ENCODE assay signal across 10 mouse cellular contexts in genomic region chr6:42380416-42381144, GRCm38 (mm10). TPM values are rescaled to one million over a fixed set of nuclear protein-coding genes. Genes with fewer than 3 reads are reported as not detected.
A peak's percentile ranks its signal among the peaks of the same experiment; 100 is the strongest.
DNase-seq lines count a peak whose midpoint lies in the region; ATAC-seq and TF ChIP-seq lines count a peak whose summit lies in the region.
"Had no signal": no experiment of that assay in that cellular context is flagged by ENCODE, and none has a peak within 500 bp of the region (broad histone marks: within the 10 kb centered on the region; RNA-seq: fewer than 3 reads in every experiment).

No protein-coding gene starts in this region.

- no peak for ATAC-seq in kidney, embryonic 15.5 days (replicated peaks; ENCODE audit: low FRiP score)
- no peak for ATAC-seq in G1E (ENCODE audit: extremely low read depth, insufficient number of reproducible peaks, low FRiP score, poor library complexity, severe bottlenecking)
- ATAC-seq in hindbrain, embryonic 12.5 days (ENCODE audit: low FRiP score) = peak; percentile 32; the same call in 1 of the 2 replicates

- no peak overlapping the region for H3K9ac ChIP-seq in kidney, embryonic 15.5 days
- no peak overlapping the region; the same call in 1 of the 2 replicates for H3K9ac ChIP-seq in hindbrain, embryonic 12.5 days
- H3K9ac ChIP-seq: embryonic facial prominence, embryonic 15.5 days had no signal

- no peaks in the 10 kb centered on the region for H3K9me3 ChIP-seq in kidney, embryonic 15.5 days (replicated peaks)
- no peaks in the 10 kb centered on the region for H3K9me3 ChIP-seq in G1E (replicated peaks)
- H3K9me3 ChIP-seq in hindbrain, embryonic 12.5 days (replicated peaks) = no peaks in the 10 kb centered on the region
- H3K9me3 ChIP-seq in midbrain, embryonic 10.5 days (replicated peaks) = no peaks in the 10 kb centered on the region
- H3K9me3 ChIP-seq: embryonic facial prominence, embryonic 15.5 days; megakaryocyte, embryonic 14.5 days had no signal

- no peaks in the 10 kb centered on the region for H3K36me3 ChIP-seq in kidney, embryonic 15.5 days
- no peaks in the 10 kb centered on the region for H3K36me3 ChIP-seq in G1E (replicated peaks)
- no peaks in the 10 kb centered on the region for H3K36me3 ChIP-seq in hindbrain, embryonic 12.5 days
- H3K36me3 ChIP-seq in midbrain, embryonic 10.5 days = no peaks in the 10 kb centered on the region
- H3K36me3 ChIP-seq: embryonic facial prominence, embryonic 15.5 days had no signal

- peaks cover 21% of the 10 kb centered on the region for H3K4me1 ChIP-seq in kidney, embryonic 15.5 days
- H3K4me1 ChIP-seq in G1E (ENCODE audit: insufficient read depth, low read depth, low read length) = no peaks in the 10 kb centered on the region
- no peaks in the 10 kb centered on the region for H3K4me1 ChIP-seq in hindbrain, embryonic 12.5 days
- peaks cover 24% of the 10 kb centered on the region for H3K4me1 ChIP-seq in midbrain, embryonic 10.5 days

- DNase-seq in kidney, adult 9 months = peak; percentile 64
- peak; percentile 22 for DNase-seq in G1E (ENCODE audit: low spot score)
- peak; percentile 79 for DNase-seq in embryo, embryonic 10.5 days (ENCODE audit: low spot score)
- peak; percentile 43 for DNase-seq in midbrain, embryonic 10.5 days (ENCODE audit: low spot score)
- no peak for DNase-seq in ovary, postnatal 36 days (ENCODE audit: low spot score)
- DNase-seq in ovary, adult 18-20 months (ENCODE audit: low spot score) = no peak

- WGBS in kidney, embryonic 15.5 days = 15% methylated on average over 8 of the region's 8 CpGs
- WGBS in hindbrain, embryonic 12.5 days = 2% methylated on average over 8 of the region's 8 CpGs
- 2% methylated on average over 8 of the region's 8 CpGs for WGBS in midbrain, embryonic 10.5 days

- no peak overlapping the region for H3K4me3 ChIP-seq in kidney, embryonic 15.5 days (replicated peaks)
- no peak overlapping the region for H3K4me3 ChIP-seq in G1E (ENCODE audit: low read depth, low read length)
- H3K4me3 ChIP-seq in hindbrain, embryonic 12.5 days = no peak overlapping the region
- H3K4me3 ChIP-seq in midbrain, embryonic 10.5 days = no peak overlapping the region
- H3K4me3 ChIP-seq: embryonic facial prominence, embryonic 15.5 days; megakaryocyte, embryonic 14.5 days had no signal

- H3K27me3 ChIP-seq in kidney, embryonic 15.5 days = no peaks in the 10 kb centered on the region
- peaks cover 16% of the 10 kb centered on the region for H3K27me3 ChIP-seq in G1E (ENCODE audit: insufficient read depth, low read length)
- H3K27me3 ChIP-seq in hindbrain, embryonic 12.5 days = no peaks in the 10 kb centered on the region
- peaks cover 25% of the 10 kb centered on the region for H3K27me3 ChIP-seq in midbrain, embryonic 10.5 days (ENCODE audit: low read depth, poor library complexity, severe bottlenecking)
- H3K27me3 ChIP-seq: embryonic facial prominence, embryonic 15.5 days had no signal

- peak; percentile 81 for TF ChIP-seq CTCF in G1E (IDR thresholded peaks at IDR 0.05; ENCODE audit: low read depth, low read length)

- H3K27ac ChIP-seq in kidney, embryonic 15.5 days = no peak overlapping the region
- H3K27ac ChIP-seq in hindbrain, embryonic 12.5 days = no peak overlapping the region
- H3K27ac ChIP-seq in midbrain, embryonic 10.5 days (replicated peaks) = no peak overlapping the region
- H3K27ac ChIP-seq: embryonic facial prominence, embryonic 15.5 days had no signal

- no peak overlapping the region for H3K4me2 ChIP-seq in kidney, embryonic 15.5 days
- H3K4me2 ChIP-seq in hindbrain, embryonic 12.5 days (replicated peaks) = peak overlapping the region; percentile 19
- H3K4me2 ChIP-seq: embryonic facial prominence, embryonic 15.5 days had no signal

RNA-seq across cellular contexts. Expression of gene Epha1, which starts 7.5 kb away (rescaled TPM):
- 7.5 and 8.5 TPM in 2 replicates for polyA plus RNA-seq in kidney, embryonic 15.5 days (2015; fragmentation: Nextera tagmentation; extraction: Ambion mirVana)
- total RNA-seq in G1E (2014; fragmentation: Nextera tagmentation) = not detected in 2 replicates
- 0.23 TPM in 1 of 2 replicates, not detected in the other for total RNA-seq in G1E (2017)
- not detected in 2 replicates for polyA plus RNA-seq in G1E (2012)
- polyA plus RNA-seq in hindbrain, embryonic 12.5 days (2016; fragmentation: Nextera tagmentation; extraction: Ambion mirVana) = 1.9 and 2.4 TPM in 2 replicates
- polyA plus RNA-seq in midbrain, embryonic 10.5 days (2016; fragmentation: Nextera tagmentation; extraction: Ambion mirVana) = 1.2 and 1.5 TPM in 2 replicates

RNA-seq across cellular contexts. Expression of gene Tas2r143, which starts 19.5 kb away (rescaled TPM):
- not detected in 2 replicates for polyA plus RNA-seq in kidney, embryonic 15.5 days (2015; fragmentation: Nextera tagmentation; extraction: Ambion mirVana)
- not detected in 2 replicates for total RNA-seq in G1E (2014; fragmentation: Nextera tagmentation)
- total RNA-seq in G1E (2017) = 0.22 and 0.23 TPM in 2 replicates
- not detected in 2 replicates for polyA plus RNA-seq in G1E (2012)
- not detected in 2 replicates for polyA plus RNA-seq in hindbrain, embryonic 12.5 days (2016; fragmentation: Nextera tagmentation; extraction: Ambion mirVana)
- not detected in 2 replicates for polyA plus RNA-seq in midbrain, embryonic 10.5 days (2016; fragmentation: Nextera tagmentation; extraction: Ambion mirVana)
- polyA plus RNA-seq: embryonic facial prominence, embryonic 15.5 days had no signal

RNA-seq across cellular contexts. Expression of gene Tas2r135, which starts 24.7 kb away (rescaled TPM):
- polyA plus RNA-seq in kidney, embryonic 15.5 days (2015; fragmentation: Nextera tagmentation; extraction: Ambion mirVana) = not detected in 2 replicates
- not detected in 2 replicates for total RNA-seq in G1E (2014; fragmentation: Nextera tagmentation)
- 0.27 TPM in 1 of 2 replicates, not detected in the other for total RNA-seq in G1E (2017)
- polyA plus RNA-seq in G1E (2012) = not detected in 2 replicates
- not detected in 2 replicates for polyA plus RNA-seq in hindbrain, embryonic 12.5 days (2016; fragmentation: Nextera tagmentation; extraction: Ambion mirVana)
- polyA plus RNA-seq in midbrain, embryonic 10.5 days (2016; fragmentation: Nextera tagmentation; extraction: Ambion mirVana) = not detected in 2 replicates
- polyA plus RNA-seq: embryonic facial prominence, embryonic 15.5 days had no signal

RNA-seq across cellular contexts. Expression of gene Zyx, which starts 31.1 kb away (rescaled TPM):
- polyA plus RNA-seq in kidney, embryonic 15.5 days (2015; fragmentation: Nextera tagmentation; extraction: Ambion mirVana) = 102 and 127 TPM in 2 replicates
- total RNA-seq in G1E (2014; fragmentation: Nextera tagmentation) = 70.2 and 70.3 TPM in 2 replicates
- 14.8 and 19.1 TPM in 2 replicates for total RNA-seq in G1E (2017)
- 319 and 320 TPM in 2 replicates for polyA plus RNA-seq in G1E (2012)
- polyA plus RNA-seq in hindbrain, embryonic 12.5 days (2016; fragmentation: Nextera tagmentation; extraction: Ambion mirVana) = 71.4 and 82.5 TPM in 2 replicates
- 84.5 and 88.1 TPM in 2 replicates for polyA plus RNA-seq in midbrain, embryonic 10.5 days (2016; fragmentation: Nextera tagmentation; extraction: Ambion mirVana)

RNA-seq across cellular contexts. Expression of gene Tas2r126, which starts 53.8 kb away (rescaled TPM):
- not detected in 2 replicates for polyA plus RNA-seq in kidney, embryonic 15.5 days (2015; fragmentation: Nextera tagmentation; extraction: Ambion mirVana)
- not detected in 2 replicates for total RNA-seq in G1E (2014; fragmentation: Nextera tagmentation)
- not detected in 2 replicates for total RNA-seq in G1E (2017)
- polyA plus RNA-seq in G1E (2012) = not detected in 2 replicates
- polyA plus RNA-seq in hindbrain, embryonic 12.5 days (2016; fragmentation: Nextera tagmentation; extraction: Ambion mirVana) = not detected in 2 replicates
- not detected in 2 replicates for polyA plus RNA-seq in midbrain, embryonic 10.5 days (2016; fragmentation: Nextera tagmentation; extraction: Ambion mirVana)
- polyA plus RNA-seq: embryonic facial prominence, embryonic 15.5 days had no signal

Comparison
In these comparisons a context has a peak if more than half of its experiments do, and no peak if none do; other contexts are left out.
1. DNase-seq: peak in kidney, adult 9 months (single experiment), G1E (single experiment), embryo, embryonic 10.5 days (single experiment) and midbrain, embryonic 10.5 days (single experiment); none in ovary, postnatal 36 days (single experiment) and ovary, adult 18-20 months (single experiment).